11 mouse cellular contexts compared by ENCODE assay signal in genomic region chr8:95694631-95695030, GRCm38 (mm10). TPM values are rescaled to one million over a fixed set of nuclear protein-coding genes. Genes with fewer than 3 reads are reported as not detected.
A peak's percentile ranks its signal among the peaks of the same experiment; 100 is the strongest.
DNase-seq lines count a peak whose midpoint lies in the region; ATAC-seq lines count a peak whose summit lies in the region.
"Had no signal": no experiment of that assay in that cellular context is flagged by ENCODE, and none has a peak within 500 bp of the region (broad histone marks: within the 10 kb centered on the region; RNA-seq: fewer than 3 reads in every experiment).

No protein-coding gene starts in this region.

- H3K36me3 ChIP-seq in forebrain, embryonic 13.5 days (ENCODE audit: poor library complexity, severe bottlenecking), result no peaks in the 10 kb centered on the region
- H3K36me3 ChIP-seq: heart, embryonic 15.5 days had no signal

- DNase-seq in layer of hippocampus, adult 11-12 months (ENCODE audit: low spot score), result peak; percentile 76
- no peak for DNase-seq in layer of hippocampus, adult 9-10 months (ENCODE audit: low spot score)
- peak; percentile 62 to 76 for DNase-seq in layer of hippocampus, adult 8-10 months (ENCODE audit: low spot score in 2 of 2)
- peak; percentile 63 to 72 for DNase-seq in right cerebral cortex, postnatal 10 days (ENCODE audit: low spot score in 2 of 2)
- DNase-seq in thymus, postnatal 25 days, result no peak
- no peak for DNase-seq in thymus, postnatal 14 days
- DNase-seq: thymus, postnatal 4 days had no signal

- peak overlapping the region; percentile 14 for H3K9ac ChIP-seq in forebrain, embryonic 13.5 days
- H3K9ac ChIP-seq: heart, embryonic 15.5 days had no signal

- peaks cover 16% of the 10 kb centered on the region for H3K4me1 ChIP-seq in forebrain, embryonic 13.5 days

- peak overlapping the region; percentile 57 for H3K27ac ChIP-seq in forebrain, embryonic 13.5 days
- H3K27ac ChIP-seq: heart, embryonic 15.5 days; kidney, postnatal 0 days had no signal

- no peak overlapping the region for H3K4me3 ChIP-seq in forebrain, embryonic 13.5 days
- H3K4me3 ChIP-seq: erythroblast, embryonic 14.5 days; heart, embryonic 15.5 days had no signal

- no peaks in the 10 kb centered on the region for H3K9me3 ChIP-seq in forebrain, embryonic 13.5 days (replicated peaks)
- H3K9me3 ChIP-seq: heart, embryonic 15.5 days had no signal

- H3K27me3 ChIP-seq in forebrain, embryonic 13.5 days, result peaks cover 23% of the 10 kb centered on the region

- peak overlapping the region; percentile 7; the same call in 1 of the 2 replicates for H3K4me2 ChIP-seq in forebrain, embryonic 13.5 days
- H3K4me2 ChIP-seq: heart, embryonic 15.5 days had no signal

- 4% methylated on average over 6 of the region's 6 CpGs for WGBS in forebrain, embryonic 13.5 days

- peak; percentile 22; the same call in 1 of the 2 replicates for ATAC-seq in forebrain, embryonic 13.5 days

RNA-seq across cellular contexts. Expression of gene Ndrg4, which starts 17.9 kb away (rescaled TPM):
- 76.9 and 103 TPM in 2 replicates for polyA plus RNA-seq in forebrain, embryonic 13.5 days (2015; fragmentation: Nextera tagmentation; extraction: Ambion mirVana)
- 1,000 to 10,000 TPM; 1,272 to 1,518 (median 1,383) TPM for total RNA-seq in layer of hippocampus, adult 8-10 months (2022)

RNA-seq across cellular contexts. Expression of gene Setd6, which starts 21.1 kb away (rescaled TPM):
- polyA plus RNA-seq in forebrain, embryonic 13.5 days (2015; fragmentation: Nextera tagmentation; extraction: Ambion mirVana), result 22.3 and 30.5 TPM in 2 replicates
- total RNA-seq in layer of hippocampus, adult 8-10 months (2022), result 10 to 100 TPM; 18.7 to 27.8 (median 23.9) TPM

Comparison
In these comparisons a context has a peak if more than half of its experiments do, and no peak if none do; other contexts are left out.
1. DNase-seq: peak in layer of hippocampus, adult 11-12 months (single experiment), layer of hippocampus, adult 8-10 months (2 of 2) and right cerebral cortex, postnatal 10 days (2 of 2); none in layer of hippocampus, adult 9-10 months (single experiment), thymus, postnatal 25 days (single experiment) and thymus, postnatal 14 days (single experiment).